Mouse (Mus musculus): Measurements from ENCODE around the gene Anapc5.

Anapc5 gene

DNA sequence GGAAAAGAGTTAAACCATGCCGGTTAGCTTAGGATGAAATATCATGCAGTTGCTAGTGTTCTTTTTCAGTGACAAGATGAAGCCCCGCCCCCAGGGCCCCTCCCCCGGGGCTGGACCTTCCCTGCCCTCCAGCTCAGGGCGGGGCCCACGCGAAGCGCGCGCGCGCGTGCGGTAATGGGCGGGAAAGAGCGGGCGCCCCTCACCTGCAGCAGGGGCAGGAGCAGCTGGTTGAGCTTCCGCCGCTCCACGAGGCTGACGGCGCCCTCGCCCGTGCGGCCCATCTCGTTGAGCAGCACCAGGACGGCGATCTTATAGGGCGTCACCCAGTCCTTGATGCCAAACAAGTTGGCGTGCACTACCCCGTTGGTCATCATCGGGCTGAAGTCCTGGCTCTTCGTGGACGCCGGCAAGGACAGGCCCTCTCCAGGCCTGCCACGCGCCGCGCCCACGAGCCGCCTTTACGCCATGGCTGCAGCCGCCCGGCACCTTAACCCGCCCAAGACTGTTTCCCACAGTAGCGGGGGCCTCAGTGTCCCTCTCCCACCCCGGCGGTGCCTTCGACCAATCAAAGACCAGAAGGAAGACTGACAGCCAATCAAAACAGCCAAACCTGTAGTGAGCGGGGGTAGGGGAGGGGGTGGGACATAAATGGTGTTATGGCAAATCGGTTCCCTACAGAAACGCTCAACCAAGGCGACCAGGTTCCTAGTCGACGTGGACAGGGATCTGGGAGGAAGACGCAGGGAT, at the start of gene Anapc5:
TSS of gene Anapc5 (minus strand) at position 563 of the 747 bp plus-strand sequence.
- in situ Hi-C loops (cut with MboI): no loop called here

- in situ Hi-C loops (cut with MboI): no loop called here
Measured at GRCm38 (mm10) chr5:122863053-122863452, 41.9 kb upstream of the Anapc5 start.

DNA sequence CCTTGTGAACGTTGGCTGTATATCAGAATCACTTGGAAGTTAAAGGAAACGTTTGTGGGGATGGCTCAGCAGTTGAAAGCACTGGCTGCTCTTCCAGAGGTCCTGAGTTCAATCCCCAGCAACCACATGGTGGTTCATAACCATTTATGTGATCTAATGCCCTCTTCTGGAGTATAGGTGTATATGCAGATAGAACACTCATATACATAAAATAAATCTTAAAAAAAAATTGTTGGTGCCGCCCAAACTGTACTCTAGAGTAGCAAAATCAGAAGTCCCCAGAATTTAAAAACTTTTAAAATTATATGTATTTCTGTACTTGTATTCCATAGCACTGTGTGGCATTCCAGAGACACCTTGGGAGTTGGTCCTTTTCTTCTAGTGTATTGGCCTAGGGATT, 34.7 kb upstream of the Anapc5 start:
- in situ Hi-C loops (cut with MboI): no loop called here

DNA sequence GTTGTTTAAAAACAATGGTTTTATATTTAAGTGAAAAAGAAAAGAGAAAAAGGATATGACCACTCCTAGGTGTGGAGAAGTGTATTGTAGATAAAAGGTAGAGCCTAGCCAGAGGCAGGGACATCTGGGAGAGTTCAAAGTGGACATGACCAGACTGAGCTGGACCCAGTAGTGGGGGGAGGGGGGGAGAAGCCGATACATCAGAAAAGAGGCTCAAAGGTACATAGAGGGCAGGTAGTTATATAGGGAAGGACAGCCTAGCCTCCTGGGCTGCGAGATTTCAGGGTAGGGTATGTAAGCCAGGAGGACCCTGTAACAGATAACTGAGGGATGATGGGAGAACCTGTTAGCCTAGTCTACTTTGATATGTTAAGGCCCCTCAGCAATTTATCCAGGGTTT, 31.5 kb upstream of the Anapc5 start:
- in situ Hi-C loops (cut with MboI): no loop called here

DNA sequence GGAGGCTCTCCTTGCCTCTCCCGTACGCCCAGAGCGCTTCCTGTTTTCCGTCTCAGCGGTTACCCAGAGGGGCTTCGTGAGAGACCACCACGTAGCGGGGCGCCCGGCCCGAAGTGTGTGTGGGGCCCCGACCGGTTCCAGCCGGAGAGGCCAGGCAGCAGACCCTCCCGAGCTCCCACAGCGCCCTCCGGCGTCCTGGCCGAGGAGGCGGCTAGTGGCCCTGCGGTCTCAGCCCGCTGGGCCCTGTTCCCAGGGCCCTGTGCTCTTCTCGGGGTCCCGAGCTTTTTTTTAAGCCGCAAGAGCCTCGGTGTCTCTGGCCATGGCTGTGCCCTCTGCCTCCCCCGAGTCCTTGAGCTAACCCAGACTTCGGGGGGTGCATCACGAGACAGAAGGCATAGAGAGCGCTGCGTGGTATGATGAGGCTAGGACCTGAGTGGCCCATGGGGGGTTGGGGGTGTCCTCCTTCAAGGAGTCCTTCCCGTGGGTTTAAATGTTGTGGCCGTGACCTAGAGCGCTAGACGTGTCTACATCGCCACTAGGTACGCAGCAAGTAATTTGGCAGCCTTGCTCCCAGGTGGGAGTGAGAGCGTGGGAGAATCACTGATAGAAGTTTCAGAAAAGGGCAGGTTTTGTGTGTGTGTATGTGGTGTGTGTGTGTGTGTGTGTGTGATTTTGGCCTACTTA, 29.3 kb upstream of the Anapc5 start:
- in situ Hi-C loops (cut with MboI): no loop called here

DNA sequence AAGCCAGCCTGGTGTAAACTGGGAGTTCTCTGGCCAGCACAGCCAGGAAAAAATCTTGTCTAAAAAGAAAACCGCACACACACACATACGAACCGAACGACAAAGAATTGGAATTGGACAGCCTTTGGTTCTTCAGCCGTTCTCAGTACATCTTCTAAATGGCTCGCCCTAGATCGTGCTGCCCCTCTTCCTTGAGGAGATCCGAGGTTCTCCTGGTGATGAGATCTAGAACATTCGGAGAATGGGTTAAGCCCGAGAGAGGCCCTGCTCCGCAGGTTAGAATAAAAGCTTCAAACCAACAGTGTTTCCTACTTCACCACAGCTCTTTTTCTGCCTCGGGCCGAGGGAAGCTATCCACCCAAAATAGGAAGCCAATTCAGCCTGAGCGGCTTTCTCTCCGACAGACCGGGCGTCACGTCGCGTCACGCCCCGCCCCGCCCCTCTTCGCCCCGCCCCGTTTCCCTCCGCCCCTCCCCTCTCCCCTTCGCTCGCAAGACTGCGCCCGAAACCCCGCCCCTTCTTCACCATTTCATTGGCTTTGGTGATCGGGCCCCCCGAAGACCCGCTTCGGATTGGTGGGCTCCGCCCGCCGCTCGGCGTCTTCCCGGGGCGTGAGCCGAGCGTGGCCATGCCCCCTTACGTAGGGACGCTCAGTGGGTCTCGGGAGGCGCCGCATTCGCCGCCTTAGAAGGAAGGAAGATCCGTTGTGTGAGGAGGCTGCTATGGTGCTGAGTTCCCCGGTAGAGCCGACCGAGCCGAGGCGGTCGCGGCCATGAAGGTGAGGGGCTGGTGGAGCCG, 28.6 kb upstream of the Anapc5 start, which contains the start of gene Rnf34:
TSS of gene Rnf34 (plus strand) at position 528 of the 798 bp plus-strand sequence.
- in situ Hi-C loops (cut with MboI): no loop called here

DNA sequence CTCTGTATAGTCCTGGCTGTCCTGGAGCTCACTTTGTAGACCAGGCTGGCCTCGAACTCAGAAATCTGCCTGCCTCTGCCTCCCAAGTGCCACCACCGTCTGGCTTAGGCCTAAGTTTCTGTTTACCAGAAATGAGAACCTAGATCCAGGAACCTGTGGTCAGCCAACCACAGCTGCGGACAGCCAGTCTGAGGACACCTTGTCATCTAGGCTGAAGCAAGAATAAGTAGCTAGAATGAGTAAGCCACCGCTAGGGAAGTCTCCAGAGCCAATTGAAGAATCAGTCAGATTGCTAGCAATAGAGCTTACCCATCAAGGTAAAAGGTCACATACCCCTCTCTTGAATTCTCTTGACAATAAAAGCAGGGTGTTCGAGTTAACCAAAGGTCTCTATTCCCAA, 22.7 kb upstream of the Anapc5 start:
- in situ Hi-C loops (cut with MboI): no loop called here

- in situ Hi-C loops (cut with MboI): no loop called here
Measured at GRCm38 (mm10) chr5:122841126-122841525, 20.0 kb upstream of the Anapc5 start.

- in situ Hi-C loops (cut with MboI): no loop called here
Measured at GRCm38 (mm10) chr5:122832996-122833395, 11.9 kb upstream of the Anapc5 start.

DNA sequence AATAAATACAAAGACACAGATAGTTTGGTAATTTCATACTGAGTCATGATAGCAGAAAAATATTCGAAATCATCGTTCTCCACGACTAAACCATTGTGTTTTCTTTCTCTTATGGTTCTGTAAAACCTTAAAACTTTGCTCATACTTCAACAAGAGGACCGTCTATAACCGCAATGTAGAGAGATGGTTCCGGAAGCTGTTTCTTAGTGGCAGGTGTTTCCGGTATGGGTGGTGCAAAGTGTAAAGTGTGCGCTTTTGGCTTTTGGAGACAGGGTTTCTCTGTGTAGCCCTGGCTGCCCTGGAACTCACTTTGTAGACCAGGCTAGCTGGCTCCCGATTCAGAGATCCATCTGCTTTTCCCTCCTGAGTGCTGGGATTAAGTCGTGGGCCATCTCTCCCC, 11.4 kb upstream of the Anapc5 start:
- in situ Hi-C loops (cut with MboI): no loop called here

DNA sequence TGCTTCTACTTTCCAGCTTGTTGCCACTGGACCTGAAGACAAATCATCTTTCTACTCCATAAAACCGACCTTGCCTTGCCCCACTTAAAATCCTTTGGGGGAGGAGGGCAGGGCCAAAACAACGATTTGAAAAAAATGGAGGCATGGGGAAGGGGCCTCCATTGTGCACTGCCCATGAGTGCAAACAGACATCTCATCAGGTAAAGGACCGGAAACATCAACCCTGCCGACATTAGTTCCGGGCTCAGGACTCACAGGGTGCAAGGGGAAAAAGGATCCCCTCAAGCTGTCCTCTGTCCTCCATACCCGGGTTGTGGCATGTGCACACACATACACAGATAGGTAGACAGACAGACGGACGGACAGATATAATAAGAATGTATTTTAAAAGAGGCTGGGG, 4.0 kb upstream of the Anapc5 start:
- in situ Hi-C loops (cut with MboI): no loop called here

DNA sequence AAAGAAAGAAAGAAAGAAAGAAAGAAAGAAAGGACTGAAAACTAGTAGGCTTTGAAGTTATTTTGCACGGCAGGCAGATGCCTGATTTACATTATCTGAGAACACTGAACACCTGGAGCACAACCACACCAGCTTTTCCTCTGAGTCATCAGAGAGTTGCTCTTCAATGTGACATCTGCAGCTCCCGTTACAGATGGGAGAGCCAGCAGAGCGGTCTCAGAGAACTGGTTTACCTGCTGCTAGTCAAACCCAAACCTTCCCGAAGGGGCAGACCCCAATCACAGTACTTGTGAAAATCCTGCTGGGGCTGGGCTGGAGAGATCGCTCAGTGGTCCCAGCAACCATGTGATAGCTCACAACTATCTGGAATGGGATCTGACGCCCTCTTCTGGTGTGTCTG, 3.3 kb upstream of the Anapc5 start:
- in situ Hi-C loops (cut with MboI): no loop called here

GRCm38 (mm10) chr5:122823976-122824375, 2.8 kb upstream of the Anapc5 start:
- in situ Hi-C loops (cut with MboI): no loop called here

DNA sequence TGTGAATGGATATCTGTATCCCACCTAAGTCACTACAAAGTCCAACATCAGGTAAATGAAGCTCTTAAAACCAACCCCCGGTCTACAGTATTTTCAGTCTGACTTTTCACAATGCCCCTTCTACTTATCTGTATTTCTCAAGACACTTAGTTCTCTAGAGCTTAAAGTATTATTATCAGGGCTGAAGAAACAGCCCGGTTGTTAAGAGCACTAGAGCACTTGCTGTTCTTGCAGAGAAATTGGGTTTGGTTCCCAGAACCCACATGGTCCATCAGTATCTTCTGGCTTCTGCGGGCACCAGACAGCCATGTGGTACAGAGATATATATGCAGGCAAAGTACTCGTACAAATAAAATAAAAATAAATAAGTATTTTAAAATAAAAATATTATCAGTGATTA, 1.3 kb upstream of the Anapc5 start:
- in situ Hi-C loops (cut with MboI): no loop called here

GRCm38 (mm10) chr5:122821524-122821885, 366 bp upstream of the Anapc5 start:
- in situ Hi-C loops (cut with MboI): no loop called here

GRCm38 (mm10) chr5:122812699-122813098, 8.4 kb downstream of the Anapc5 start:
- in situ Hi-C loops (cut with MboI): no loop called here

DNA sequence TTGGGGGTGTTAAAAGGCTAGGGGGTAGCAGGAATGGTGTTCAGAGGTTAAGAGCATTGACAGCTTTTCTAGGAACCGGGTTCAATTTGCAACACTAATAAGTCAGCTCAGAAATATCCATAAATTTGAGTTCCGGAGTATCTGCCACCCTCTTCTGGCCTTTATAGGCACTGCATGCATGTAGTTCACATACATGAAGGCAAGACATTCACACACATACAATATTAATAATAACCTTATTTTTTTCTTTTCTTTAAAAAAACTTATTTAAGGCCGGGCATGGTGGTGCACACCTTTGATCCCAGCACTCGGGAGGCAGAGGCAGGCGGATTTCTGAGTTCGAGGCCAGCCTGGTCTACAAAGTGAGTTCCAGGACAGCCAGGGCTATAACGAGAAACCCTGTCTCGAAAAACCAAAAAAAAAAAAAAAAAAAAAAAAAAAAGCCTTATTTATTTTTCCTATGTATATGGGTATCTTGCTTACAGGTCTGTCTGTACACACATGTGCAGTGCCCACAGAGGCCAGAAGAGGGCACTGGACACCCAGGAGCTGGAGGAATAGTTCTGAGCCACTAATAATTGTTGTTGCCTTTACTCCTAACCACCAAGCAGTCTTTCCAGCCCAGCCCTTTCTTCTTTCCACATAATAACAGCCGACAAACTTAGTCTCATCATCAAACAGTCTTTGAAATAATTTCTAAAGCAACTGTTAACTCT, 9.6 kb downstream of the Anapc5 start:
- in situ Hi-C loops (cut with MboI): no loop called here

DNA sequence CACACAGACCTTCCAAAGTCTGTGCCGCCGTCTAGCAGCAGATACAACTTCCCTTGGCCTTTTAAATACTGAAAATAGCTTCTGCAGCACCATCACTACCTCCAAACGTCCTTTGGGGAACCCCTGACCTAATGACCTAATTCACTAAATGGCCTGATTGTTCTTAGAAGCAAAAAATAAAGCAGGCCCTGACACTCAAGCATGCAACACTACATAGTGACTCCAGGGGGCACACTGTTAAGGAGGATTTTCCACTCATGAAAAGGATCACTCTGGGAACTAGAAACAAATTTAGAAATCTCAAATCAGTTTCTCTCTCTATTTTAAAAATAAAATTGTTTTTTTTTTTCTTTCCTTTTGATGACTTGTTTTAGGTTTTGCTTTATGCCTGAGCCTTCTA, 15.6 kb downstream of the Anapc5 start:
- in situ Hi-C loops (cut with MboI): no loop called here

- in situ Hi-C loops (cut with MboI): no loop called here
Measured at GRCm38 (mm10) chr5:122802706-122803105, 18.4 kb downstream of the Anapc5 start.

DNA sequence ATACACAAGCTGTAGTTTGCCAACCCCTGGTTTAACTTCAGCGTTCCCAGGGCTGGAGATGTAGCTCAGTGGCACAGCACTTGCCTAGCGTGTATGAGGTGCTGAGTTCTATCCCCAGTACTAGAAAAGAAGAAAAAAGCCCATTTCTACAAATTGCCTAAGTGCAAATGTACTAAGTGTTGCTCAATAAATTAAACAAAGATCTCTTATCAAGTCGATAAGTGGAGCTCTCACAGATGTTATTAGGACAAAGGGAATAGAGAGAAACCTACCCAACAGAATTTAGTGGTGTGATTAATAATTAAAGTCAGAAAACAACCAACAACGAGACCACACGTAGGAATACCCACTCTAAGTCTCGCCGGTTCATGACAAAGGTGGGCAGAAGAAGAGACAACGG, 19.5 kb downstream of the Anapc5 start:
- in situ Hi-C loops (cut with MboI): no loop called here

DNA sequence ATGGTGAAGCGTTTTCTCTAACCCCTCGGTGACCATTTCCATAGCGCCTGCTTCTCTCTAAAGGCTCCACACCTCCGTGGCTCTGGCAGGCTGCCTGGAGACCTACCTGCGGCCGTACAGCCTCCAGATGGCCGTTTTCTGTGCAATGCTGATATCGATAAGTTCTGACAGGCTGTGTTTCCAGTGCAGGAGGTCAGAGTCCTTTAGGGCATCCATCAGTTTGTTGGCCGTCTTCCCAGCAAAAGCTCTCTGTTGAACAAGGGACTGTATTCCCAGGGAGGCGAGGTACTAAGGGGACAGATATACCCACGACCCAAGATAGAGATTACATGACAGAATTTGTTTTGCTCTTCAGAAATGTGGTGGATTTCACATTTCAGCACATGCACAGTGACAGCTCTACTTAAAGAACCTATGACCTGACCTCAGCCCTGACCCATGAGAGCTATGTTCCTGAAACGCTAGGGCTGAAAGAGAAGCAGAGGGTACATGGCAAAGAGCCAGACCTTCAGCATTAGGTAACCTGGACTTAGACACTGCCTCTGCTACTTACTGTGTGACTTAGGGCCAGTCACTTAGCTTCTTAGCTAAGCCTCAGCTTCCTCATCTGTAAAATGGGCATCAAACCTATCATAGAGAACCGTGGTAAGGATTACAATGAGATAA, 20.7 kb downstream of the Anapc5 start:
- in situ Hi-C loops (cut with MboI): no loop called here
